Comparison of ENCODE assay signal across 25 mouse cellular contexts in genomic region chr6:8673013-8673412, GRCm38 (mm10).
"Had no signal": no experiment of that assay in that cellular context is flagged by ENCODE, and none has a peak within 500 bp of the region (broad histone marks: within the 10 kb centered on the region; RNA-seq: fewer than 3 reads in every experiment).

No protein-coding gene starts in this region.

- H3K9me3 ChIP-seq: embryonic facial prominence, embryonic 10.5 days; embryonic facial prominence, embryonic 12.5 days; embryonic facial prominence, embryonic 13.5 days; embryonic facial prominence, embryonic 15.5 days; forebrain, embryonic 10.5 days; forebrain, embryonic 12.5 days; forebrain, embryonic 13.5 days; forebrain, embryonic 15.5 days; heart, embryonic 10.5 days had no signal

- H3K27me3 ChIP-seq: embryonic facial prominence, embryonic 12.5 days; embryonic facial prominence, embryonic 13.5 days; embryonic facial prominence, embryonic 15.5 days; forebrain, embryonic 12.5 days; forebrain, embryonic 13.5 days; forebrain, embryonic 15.5 days had no signal

- DNase-seq: cerebellum, adult 9-10 months; cerebellum, adult 9-11 months; cerebellum, postnatal 10 days; cerebellum, postnatal 14 days; cerebellum, postnatal 25 days; cerebellum, postnatal 36 days; embryo, embryonic 11 days; forebrain, postnatal 0 days; gastrocnemius, adult 2 months; gastrocnemius, postnatal 10 days; gastrocnemius, postnatal 14 days; gastrocnemius, postnatal 25 days; gastrocnemius, postnatal 36 days; heart, adult 18-20 months; heart, adult 2 months had no signal

- H3K4me3 ChIP-seq: embryonic facial prominence, embryonic 10.5 days; embryonic facial prominence, embryonic 12.5 days; embryonic facial prominence, embryonic 13.5 days; embryonic facial prominence, embryonic 15.5 days; erythroblast, embryonic 14.5 days; forebrain, embryonic 10.5 days; forebrain, embryonic 12.5 days; forebrain, embryonic 13.5 days; forebrain, embryonic 15.5 days; gastrocnemius, adult 2 months; heart, adult 2 months; heart, embryonic 10.5 days had no signal

- H3K4me1 ChIP-seq: embryonic facial prominence, embryonic 10.5 days; embryonic facial prominence, embryonic 12.5 days; embryonic facial prominence, embryonic 15.5 days; forebrain, embryonic 10.5 days; forebrain, embryonic 12.5 days; forebrain, embryonic 13.5 days; forebrain, embryonic 15.5 days; heart, embryonic 10.5 days had no signal

- H3K36me3 ChIP-seq: embryonic facial prominence, embryonic 10.5 days; embryonic facial prominence, embryonic 12.5 days; embryonic facial prominence, embryonic 13.5 days; embryonic facial prominence, embryonic 15.5 days; forebrain, embryonic 10.5 days; forebrain, embryonic 12.5 days; forebrain, embryonic 15.5 days had no signal

- H3K9ac ChIP-seq: embryonic facial prominence, embryonic 12.5 days; embryonic facial prominence, embryonic 13.5 days; embryonic facial prominence, embryonic 15.5 days; forebrain, embryonic 12.5 days; forebrain, embryonic 13.5 days; forebrain, embryonic 15.5 days; forebrain, postnatal 0 days had no signal

- H3K27ac ChIP-seq: embryonic facial prominence, embryonic 10.5 days; embryonic facial prominence, embryonic 12.5 days; embryonic facial prominence, embryonic 13.5 days; embryonic facial prominence, embryonic 15.5 days; forebrain, embryonic 10.5 days; forebrain, embryonic 12.5 days; forebrain, embryonic 13.5 days; forebrain, embryonic 15.5 days; gastrocnemius, adult 2 months; heart, adult 2 months; heart, embryonic 10.5 days had no signal

- H3K4me2 ChIP-seq: embryonic facial prominence, embryonic 12.5 days; embryonic facial prominence, embryonic 13.5 days; embryonic facial prominence, embryonic 15.5 days; forebrain, embryonic 12.5 days; forebrain, embryonic 13.5 days; forebrain, embryonic 15.5 days had no signal
